Mouse (Mus musculus) embryo, embryonic 10.5 days (tissue): ENCODE measurements around the gene Fkbp9.
"Not testable (repeated sequence)": the region's sequence is repeated elsewhere in the genome, so short reads cannot be mapped to it uniquely, and the experiment has no call there.

Experiments used
- DNase-seq: peaks from one replicate; pipeline ENCODE4 v3.0.0-alpha.2; 2015; ENCODE audit warnings: low spot score

Fkbp9 gene

DNA sequence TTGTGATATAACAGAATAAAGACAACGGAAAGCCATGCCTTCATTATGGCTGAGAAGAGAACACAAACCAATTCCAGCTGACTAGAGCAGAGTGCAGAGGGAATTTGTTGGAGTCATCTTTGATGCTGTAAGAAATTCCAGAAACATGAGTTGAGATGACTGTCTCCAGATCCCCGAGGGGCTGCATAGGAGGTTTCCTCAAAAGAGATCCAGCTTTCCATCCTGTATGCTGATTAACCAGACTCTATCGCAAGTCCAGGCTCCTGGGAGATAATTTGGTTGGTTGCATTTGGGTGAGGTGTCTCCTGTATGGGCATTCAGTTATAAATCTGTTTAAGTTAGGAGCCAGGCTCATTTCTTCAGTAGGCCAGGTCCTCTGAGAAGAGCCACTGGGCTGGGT lies 5.8 kb downstream of the Fkbp9 start:
- DNase-seq, result no peak

DNA sequence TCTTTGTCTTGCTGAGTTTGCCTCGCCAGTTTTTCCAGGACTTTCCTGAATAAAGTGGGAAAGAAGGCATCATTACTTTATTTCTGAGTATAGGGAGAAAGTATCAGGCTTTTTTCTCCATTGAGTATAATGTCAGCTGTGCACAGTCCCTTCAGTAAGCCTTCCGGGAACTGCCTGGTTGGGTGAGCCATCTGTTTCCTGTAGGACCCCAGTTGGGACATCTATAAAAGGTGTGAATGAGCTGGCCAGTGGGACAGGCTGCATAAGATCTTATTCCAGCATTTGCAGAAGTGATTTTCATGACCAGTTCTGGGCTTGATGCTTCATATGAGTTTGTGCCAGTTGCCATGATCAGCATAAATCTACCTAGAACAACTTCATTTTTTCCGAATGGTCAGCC lies 11.4 kb downstream of the Fkbp9 start:
- DNase-seq, result no peak

DNA sequence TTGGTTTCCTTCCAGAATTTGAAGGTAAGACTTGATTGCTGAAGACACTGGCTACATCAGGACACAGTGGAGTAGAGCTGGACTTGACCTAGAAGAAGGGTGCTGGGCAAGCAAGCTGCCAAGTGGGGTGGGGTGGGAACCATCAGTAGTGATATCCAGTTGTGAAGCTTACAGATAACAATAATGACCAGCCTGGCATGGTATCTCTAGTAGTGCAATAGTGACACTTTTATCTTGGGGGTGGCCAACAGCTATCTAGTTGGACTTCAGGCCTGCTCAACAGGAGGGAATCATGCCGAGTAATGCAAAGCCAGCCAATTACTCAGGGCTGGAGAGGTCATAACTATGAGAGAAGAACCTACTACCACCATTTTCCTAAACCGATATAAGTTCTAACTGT lies 12.5 kb downstream of the Fkbp9 start:
- no peak for DNase-seq

- DNase-seq, result no peak
Observed at GRCm38 (mm10) chr6:56848974-56849373, 17.1 kb downstream of the Fkbp9 start.

- no peak for DNase-seq
Observed at GRCm38 (mm10) chr6:56850315-56850714, 18.5 kb downstream of the Fkbp9 start.

DNA sequence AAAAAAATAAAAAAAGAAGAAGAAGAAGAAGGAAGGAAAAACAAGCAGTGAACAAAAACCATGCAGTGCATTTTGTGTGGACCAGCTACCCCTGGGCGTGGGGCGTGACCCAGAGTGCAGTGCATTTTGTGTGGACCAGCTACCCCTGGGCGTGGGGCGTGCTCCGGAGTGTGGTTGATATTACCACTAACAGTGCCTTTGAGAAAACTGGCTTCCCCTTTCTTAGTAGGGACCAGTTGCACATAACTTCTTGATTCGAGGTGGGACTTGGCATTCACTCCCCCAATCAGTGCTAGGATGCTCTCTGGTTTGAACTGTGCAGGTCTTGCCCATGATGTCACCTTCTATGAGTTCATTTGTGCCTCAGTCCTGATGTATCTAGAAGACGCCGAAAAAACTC lies 22.9 kb downstream of the Fkbp9 start:
- no peak for DNase-seq

- DNase-seq, result peak; percentile 40
Observed at GRCm38 (mm10) chr6:56856748-56857147, 24.9 kb downstream of the Fkbp9 start.

DNA sequence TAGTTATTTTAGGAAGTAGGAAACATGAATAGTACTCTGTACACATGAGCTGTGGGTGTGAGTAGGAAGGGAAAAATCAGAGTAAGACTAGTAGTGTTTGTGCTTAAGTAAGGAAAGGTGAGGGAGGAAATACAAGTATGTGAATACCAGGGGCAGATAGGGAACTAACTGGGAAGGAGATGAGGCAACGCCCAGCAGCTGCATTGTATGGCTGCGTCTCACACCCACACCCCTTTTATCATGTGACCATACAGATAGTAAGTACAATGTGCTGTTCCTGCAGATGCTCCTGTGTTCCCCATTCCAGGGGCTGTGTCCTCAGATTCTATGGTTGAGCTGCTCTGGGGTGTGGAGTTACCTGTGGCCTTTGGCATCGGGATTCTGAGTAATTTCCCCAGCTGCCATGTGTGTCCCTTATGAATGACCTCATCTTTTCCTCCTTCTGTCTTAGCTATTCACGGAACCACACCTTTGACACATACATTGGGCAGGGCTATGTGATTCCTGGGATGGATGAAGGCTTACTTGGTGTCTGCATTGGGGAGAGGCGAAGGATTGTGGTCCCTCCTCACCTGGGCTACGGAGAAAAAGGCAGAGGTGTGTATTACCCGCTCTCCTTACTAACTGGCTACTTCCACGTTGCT lies 28.5 kb downstream of the Fkbp9 start:
- no peak for DNase-seq

GRCm38 (mm10) chr6:56866899-56867298 lies 35.0 kb downstream of the Fkbp9 start:
- not testable (repeated sequence) for DNase-seq

DNA sequence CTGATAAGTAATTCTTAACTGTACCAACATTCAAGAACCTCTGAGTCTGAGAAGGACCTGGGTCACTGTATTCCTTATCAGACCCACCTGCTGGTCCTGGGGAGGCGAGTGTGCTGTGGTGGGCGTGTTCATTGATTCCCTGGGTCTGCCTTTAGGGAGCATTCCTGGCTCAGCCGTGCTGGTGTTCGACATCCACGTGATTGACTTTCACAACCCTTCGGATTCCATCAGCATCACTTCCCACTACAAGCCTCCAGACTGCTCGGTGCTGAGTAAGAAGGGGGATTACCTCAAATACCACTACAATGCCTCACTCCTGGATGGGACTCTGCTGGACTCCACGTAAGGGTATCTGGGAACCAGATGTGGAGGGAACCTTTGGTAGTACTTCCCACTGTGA lies 36.7 kb downstream of the Fkbp9 start:
- no peak for DNase-seq

DNA sequence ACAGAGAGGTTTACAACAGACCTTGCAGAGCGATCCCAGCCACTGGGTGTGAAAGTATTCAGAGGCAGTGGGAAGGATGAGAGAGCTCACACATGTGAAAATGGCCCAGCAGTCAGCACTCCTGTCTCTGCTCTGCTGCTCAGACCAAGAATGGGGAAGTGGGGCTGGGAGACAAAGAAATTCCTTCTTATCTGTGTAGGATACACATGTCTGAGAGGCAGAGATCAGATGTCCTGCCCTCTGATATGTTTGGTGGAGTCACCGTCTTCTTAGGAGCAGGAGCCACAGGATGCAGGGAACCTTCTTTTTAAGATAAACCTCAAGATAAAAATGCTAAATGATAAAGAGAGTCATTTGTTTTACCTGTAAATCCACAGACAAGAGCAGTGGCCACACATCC lies 38.2 kb downstream of the Fkbp9 start:
- no peak for DNase-seq

DNA sequence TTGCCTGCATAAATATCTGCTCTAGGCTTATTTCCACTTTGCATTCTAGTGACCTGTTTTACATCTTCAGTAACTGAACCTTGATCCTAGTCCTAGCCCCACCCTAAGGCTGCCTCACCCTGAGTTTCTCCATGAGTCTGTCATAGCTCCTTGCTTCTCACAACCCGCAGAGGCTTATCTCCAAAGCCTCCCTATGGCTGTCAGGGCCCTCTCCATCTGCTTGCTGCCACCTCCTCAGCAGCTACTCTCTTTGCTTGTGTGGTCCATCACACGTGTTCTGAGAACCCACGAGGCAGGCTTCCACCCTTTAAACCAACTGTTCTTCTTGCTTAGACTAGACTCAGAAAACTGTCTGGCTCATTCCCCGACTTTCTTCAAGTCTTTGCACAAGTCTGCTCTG lies 45.0 kb downstream of the Fkbp9 start:
- DNase-seq, result no peak

DNA sequence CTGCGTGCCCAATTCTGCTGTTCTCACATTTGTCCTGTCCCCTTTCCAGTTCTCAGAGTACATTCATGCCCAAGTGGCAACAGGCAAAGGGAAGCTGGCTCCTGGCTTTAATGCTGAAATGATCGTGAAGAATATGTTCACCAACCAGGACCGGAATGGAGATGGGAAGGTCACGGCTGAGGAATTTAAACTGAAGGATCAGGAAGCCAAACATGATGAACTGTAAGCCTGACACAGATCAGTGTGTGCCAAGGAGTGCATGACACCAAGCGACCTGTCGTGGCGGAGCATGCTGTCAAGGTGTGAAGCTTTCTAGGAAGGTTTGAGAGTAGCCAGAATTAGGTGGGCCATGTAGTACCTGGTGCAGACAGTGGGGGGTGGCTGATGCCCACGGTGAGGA lies 46.1 kb downstream of the Fkbp9 start:
- no peak for DNase-seq

GRCm38 (mm10) chr6:56879352-56879955 lies 47.6 kb downstream of the Fkbp9 start:
- DNase-seq, result no peak

DNA sequence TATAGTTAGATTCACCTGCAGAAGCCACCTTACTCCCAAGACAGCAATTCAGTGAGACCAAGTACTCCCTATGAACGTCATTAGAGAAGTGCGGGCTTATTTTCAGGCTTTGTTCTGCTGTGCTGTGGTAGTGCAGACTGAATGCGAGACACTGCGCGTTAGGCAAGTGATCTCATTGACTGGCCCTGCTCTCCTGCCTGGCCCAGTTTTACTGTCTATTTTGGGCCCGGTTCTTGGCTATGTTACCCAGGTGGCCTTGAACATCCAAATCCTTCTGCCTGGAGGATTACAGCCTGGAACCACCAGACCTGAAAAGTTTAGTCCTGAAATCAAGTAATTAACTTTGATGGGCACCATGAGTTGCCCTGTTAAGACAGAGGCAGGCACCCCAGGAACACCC lies 56.7 kb downstream of the Fkbp9 start:
- DNase-seq, result no peak

GRCm38 (mm10) chr6:56890762-56891161 lies 58.9 kb downstream of the Fkbp9 start:
- DNase-seq, result no peak

- no peak for DNase-seq
Observed at GRCm38 (mm10) chr6:56899601-56900000, 67.7 kb downstream of the Fkbp9 start.

DNA sequence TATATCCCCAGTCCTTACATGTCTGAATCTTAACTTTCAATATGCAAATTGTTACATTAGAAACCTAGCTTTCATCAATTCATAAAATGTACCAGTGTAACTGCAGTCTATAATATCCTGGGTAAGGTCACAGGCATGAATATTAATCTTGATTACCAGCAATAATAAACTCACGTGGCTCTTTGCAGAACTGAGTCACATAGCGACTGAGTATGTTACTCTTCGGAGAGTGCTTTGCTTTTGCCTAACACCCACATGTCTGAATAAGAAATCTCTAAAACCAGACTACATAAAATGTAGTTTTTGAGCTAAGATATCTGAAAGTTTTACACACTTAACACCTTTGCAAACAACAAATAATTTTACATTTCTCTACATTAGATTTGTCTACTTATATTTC lies 69.5 kb downstream of the Fkbp9 start:
- DNase-seq, result no peak

GRCm38 (mm10) chr6:56901824-56902386 lies 70.0 kb downstream of the Fkbp9 start:
- peak; percentile 17 for DNase-seq

GRCm38 (mm10) chr6:56902606-56903520 lies 71.0 kb downstream of the Fkbp9 start:
- DNase-seq, result no peak

DNA sequence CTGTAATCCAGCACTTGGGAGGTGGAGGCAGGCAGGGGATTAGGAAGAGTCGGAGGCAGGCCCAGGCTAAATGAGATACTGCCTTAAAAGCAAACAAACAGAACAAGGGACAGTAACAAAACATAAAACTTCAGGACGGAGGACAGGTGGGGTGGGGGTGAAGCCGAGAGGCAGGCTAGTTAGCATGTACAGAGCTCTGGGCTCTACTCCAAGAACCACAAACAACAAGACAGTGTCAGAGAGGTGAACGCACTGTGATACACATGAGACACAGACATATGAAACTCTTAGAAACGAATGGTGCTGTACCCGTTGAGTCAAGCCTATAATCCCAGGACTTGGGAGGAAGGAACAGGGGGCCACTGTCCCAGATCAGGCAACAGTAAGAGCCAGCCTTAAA lies 72.0 kb downstream of the Fkbp9 start:
- DNase-seq, result no peak

- no peak for DNase-seq
Observed at GRCm38 (mm10) chr6:56904330-56904729, 72.5 kb downstream of the Fkbp9 start.

GRCm38 (mm10) chr6:56904982-56905381 lies 73.1 kb downstream of the Fkbp9 start:
- DNase-seq, result no peak
